Mouse (Mus musculus): ENCODE results near the gene Nagpa. TPM values are rescaled to one million over a fixed set of nuclear protein-coding genes. Genes with fewer than 3 reads are reported as not detected.
A peak's percentile ranks its signal among the peaks of the same experiment; 100 is the strongest.

The Nagpa gene
- polyA plus RNA-seq, 1 experiment from 2014 or later = 11.9 TPM

DNA sequence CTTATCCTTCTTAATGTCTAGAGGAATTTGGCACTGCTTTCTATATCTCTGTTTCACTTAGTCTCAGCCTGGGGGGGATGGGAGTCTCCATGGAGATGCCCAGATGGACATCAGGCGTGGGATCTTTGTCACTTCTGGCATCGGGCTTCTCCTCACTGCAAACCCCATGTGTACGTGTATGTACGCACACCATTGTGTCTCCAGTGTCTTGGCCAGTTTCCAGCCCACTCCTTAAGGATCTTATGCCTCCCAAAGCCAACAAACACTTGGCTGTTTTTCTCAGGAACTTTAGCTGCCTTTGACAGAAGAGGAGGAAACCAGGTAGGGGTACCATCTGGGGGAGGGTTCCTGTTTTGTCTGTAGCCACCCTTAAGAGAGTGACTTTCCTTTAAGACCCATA is 17.6 kb upstream of the Nagpa start:
- Histone ChIP-seq H3K4me3 (no peak overlapping the region), H3K4me2 (no peak overlapping the region), H3K4me1 (replicated peaks) (no peaks in the 10 kb centered on the region), H3K9ac (no peak overlapping the region), H3K27me3 (peaks cover 3% of the 10 kb centered on the region; the same call in 1 of the 2 replicates), H3K36me3 (no peaks in the 10 kb centered on the region), H3K9me3 (no peaks in the 10 kb centered on the region), H3K27ac (replicated peaks) (no peak overlapping the region)
- WGBS = 70% methylated on average over 4 of the region's 4 CpGs
- ATAC-seq (ENCODE audit: low read depth) = no peak

DNA sequence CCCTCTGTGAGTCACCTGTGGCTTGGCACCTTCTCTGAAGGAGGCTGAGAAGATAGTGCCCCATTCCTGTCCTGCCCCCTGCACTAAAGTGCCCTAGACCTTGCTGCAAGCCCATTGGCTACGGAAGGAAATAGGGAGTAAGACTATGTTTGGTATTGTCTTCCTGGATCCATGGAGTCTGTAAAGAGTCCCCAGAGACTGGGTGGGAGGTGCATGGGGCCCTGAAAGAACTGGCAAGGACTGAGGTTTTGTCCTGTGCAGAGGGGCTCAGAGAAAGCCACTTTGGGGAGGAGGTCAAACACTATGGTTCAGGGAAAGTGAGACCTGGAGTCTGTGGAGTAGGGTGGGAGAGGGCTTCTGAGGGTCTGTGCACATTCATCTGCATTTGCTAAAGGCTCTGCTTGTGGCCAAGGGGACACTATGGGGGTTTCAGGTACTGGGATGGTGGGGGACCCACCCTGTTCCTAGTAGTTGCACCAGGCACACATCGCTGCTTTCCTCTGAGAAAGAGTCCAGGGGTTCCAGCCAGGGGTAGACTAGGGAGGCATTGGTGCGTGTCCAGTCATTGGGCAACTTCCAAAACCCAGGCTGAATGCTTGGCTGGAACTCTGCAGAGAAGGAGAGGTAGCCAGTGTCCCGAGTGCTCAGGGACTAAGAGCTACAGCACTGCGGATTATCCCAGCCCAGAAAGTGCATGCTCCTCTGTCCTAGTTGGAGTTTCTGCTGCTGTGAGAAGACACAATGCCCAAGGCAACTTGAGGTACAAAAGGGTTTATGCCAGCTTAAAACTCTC is 13.7 kb upstream of the Nagpa start:
- ATAC-seq (ENCODE audit: low read depth) = no peak
- H3K4me1 ChIP-seq (replicated peaks) = no peaks in the 10 kb centered on the region

DNA sequence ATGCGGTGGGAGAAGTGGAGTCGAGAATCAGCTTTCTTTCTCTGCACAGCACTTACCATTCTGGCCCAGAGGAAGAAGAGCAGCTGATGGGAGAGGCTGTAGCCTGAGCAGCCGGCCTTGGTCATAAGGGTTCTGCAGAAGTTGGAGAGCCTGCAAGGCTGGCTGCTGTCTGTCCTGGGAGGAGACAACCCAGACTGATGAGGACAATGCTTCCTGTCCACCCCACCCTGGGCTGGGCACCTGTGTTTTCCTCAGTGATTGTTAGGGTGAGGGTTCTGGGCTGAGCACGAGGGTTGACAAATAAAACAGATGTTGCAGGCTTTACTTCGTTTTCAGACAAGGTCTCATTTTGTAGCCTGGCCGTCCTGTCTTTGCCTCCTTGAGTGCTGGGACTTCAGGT is 12.9 kb upstream of the Nagpa start:
- no peaks in the 10 kb centered on the region for H3K9me3 ChIP-seq
- H3K4me1 ChIP-seq (replicated peaks) = no peaks in the 10 kb centered on the region
- no peak overlapping the region for H3K27ac ChIP-seq (replicated peaks)
- H3K27me3 ChIP-seq = peaks cover 3% of the 10 kb centered on the region; the same call in 1 of the 2 replicates
- 71% methylated on average over 6 of the region's 6 CpGs for WGBS
- no peaks in the 10 kb centered on the region for H3K36me3 ChIP-seq
- H3K4me2 ChIP-seq = no peak overlapping the region
- no peak overlapping the region for H3K9ac ChIP-seq
- ATAC-seq (ENCODE audit: low read depth) = no peak
- H3K4me3 ChIP-seq = no peak overlapping the region

More for the DNA sequence above, 13.7 kb upstream of the Nagpa start:
- Histone ChIP-seq H3K27me3 (peaks cover 3% of the 10 kb centered on the region; the same call in 1 of the 2 replicates), H3K27ac (replicated peaks) (no peak overlapping the region), H3K9ac (no peak overlapping the region), H3K36me3 (no peaks in the 10 kb centered on the region), H3K9me3 (no peaks in the 10 kb centered on the region), H3K4me2 (no peak overlapping the region), H3K4me3 (no peak overlapping the region)
- WGBS = 62% methylated on average over 5 of the region's 5 CpGs

DNA sequence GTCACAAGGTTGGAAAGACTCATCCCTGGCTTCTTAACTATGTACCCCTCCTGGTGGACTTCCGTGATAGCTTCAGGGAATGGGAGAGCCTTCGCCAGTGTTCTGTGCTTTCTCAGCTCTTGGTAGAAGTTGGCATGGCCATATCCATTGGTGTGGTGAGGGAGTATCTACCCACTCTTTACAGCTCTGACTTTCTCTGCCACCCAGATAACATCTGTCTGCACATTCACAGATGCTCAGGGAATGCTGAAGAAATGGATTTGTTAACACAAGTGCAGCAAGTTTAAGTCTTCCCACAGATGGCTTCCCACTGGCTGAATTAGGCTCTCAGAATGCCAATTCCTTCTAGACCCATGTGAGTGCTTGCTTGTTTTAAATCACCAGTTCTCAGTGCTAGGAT is 10.3 kb upstream of the Nagpa start:
- no peaks in the 10 kb centered on the region for H3K4me1 ChIP-seq (replicated peaks)
- no peak overlapping the region for H3K27ac ChIP-seq (replicated peaks)
- H3K9ac ChIP-seq = no peak overlapping the region
- H3K4me2 ChIP-seq = no peak overlapping the region
- 89% methylated on average over 2 of the region's 2 CpGs for WGBS
- no peaks in the 10 kb centered on the region for H3K36me3 ChIP-seq
- no peaks in the 10 kb centered on the region for H3K9me3 ChIP-seq
- no peak for ATAC-seq (ENCODE audit: low read depth)
- no peaks in the 10 kb centered on the region for H3K27me3 ChIP-seq
- H3K4me3 ChIP-seq = no peak overlapping the region

DNA sequence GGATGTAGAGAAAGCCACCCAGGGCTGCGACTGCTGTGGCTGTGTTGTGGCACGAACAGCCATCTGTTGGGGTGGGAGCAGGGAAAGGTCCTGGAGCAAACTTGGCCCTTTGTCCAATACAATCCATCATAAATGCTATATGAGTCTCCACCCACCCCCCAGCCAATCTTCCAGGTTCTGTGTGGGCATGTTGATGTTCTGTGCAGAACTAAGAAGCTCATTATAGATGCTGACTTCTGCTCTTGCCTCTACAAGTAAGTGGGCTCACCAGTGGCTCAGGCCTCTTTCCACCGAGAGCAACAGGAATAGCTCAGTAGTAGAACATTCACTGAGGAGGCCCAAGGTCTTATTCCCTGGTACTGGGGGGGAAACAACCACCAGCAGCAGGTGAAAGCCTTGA is 8.3 kb upstream of the Nagpa start:
- ATAC-seq (ENCODE audit: low read depth) = no peak

DNA sequence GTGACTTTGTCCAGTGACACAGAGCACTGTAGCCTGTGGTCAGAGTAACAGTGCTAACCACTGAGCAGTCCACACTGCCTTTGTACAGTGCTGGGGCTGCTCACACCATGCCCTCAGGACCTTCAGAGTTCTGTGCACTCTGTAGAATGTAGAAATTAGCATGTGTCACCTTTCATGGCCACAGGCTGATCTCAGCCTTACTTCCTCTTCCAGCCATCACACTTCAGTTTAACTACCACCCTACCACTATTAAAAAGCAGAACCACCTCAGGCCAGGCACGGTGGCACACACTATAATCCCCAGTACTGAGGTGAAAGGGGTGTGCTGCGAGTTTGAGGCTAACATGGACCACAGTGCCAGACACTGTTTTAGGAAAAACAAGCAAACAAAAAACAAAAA is 6.6 kb upstream of the Nagpa start:
- ATAC-seq (ENCODE audit: low read depth) = no peak
- no peaks in the 10 kb centered on the region for H3K4me1 ChIP-seq (replicated peaks)
- H3K4me2 ChIP-seq = no peak overlapping the region
- no peaks in the 10 kb centered on the region for H3K9me3 ChIP-seq
- no peak overlapping the region for H3K27ac ChIP-seq (replicated peaks)
- 72% methylated on average over 2 of the region's 2 CpGs for WGBS
- H3K36me3 ChIP-seq = no peaks in the 10 kb centered on the region
- no peak overlapping the region for H3K4me3 ChIP-seq
- H3K9ac ChIP-seq = no peak overlapping the region
- H3K27me3 ChIP-seq = peaks cover 4% of the 10 kb centered on the region

More for the DNA sequence above, 8.3 kb upstream of the Nagpa start:
- Histone ChIP-seq H3K36me3 (no peaks in the 10 kb centered on the region), H3K4me1 (replicated peaks) (no peaks in the 10 kb centered on the region), H3K27ac (replicated peaks) (no peak overlapping the region), H3K9ac (no peak overlapping the region), H3K9me3 (no peaks in the 10 kb centered on the region), H3K4me3 (no peak overlapping the region), H3K4me2 (no peak overlapping the region), H3K27me3 (no peaks in the 10 kb centered on the region)
- WGBS = 75% methylated on average over 3 of the region's 3 CpGs

DNA sequence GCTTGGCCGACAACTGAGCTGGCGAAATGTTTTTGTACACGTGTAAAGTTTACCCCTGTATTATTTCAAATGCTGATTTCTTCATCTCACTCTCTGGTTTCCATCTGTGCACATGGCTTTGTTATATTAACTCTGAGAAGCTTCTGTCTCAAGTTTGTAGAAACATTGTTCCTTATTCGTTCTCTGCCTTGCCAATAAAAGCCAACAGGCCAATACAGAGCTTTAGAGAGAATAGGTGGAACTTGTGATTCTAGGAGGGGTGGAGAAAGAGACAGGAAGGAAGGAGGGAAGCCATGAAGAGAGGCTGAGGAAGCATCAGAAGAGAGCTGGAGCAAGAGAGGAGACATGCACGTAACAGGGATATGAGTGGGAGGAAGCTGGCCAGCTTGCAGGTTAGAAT is 2.2 kb upstream of the Nagpa start:
- Histone ChIP-seq H3K4me2 (no peak overlapping the region), H3K9ac (no peak overlapping the region), H3K27me3 (peaks cover 11% of the 10 kb centered on the region), H3K9me3 (no peaks in the 10 kb centered on the region), H3K4me1 (replicated peaks) (peaks cover 15% of the 10 kb centered on the region), H3K36me3 (no peaks in the 10 kb centered on the region), H3K27ac (replicated peaks) (no peak overlapping the region), H3K4me3 (no peak overlapping the region)
- no peak for ATAC-seq (ENCODE audit: low read depth)
- WGBS = 83% methylated on average over 5 of the region's 5 CpGs

DNA sequence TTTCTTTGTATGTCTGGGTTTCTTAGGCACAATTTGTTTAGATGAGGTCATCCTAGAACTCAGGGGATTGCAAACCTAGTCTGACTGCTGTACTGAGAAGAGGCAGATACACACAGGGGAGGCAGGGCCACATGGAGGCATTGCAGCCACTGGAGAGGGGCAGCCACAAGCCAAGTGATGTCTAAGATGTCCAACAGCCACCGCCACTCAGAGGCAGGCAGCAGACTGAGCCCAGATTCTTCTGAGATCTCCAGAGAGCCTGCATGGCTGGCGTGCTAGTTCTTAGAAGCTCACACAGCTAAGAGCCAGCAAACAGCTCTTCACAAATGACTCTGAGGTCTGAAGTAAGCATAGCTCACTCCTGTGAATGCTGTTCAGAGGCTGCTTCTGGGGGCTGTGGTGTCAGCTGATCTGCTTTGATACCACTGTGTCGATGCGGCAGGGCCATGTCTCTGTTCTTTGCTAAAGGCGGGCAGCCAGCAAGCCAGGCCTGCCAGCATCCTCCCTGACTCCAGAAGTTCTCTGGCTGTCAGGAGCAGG is 1.7 kb upstream of the Nagpa start:
- peaks cover 11% of the 10 kb centered on the region for H3K27me3 ChIP-seq
- no peak overlapping the region for H3K4me2 ChIP-seq
- peaks cover 15% of the 10 kb centered on the region for H3K4me1 ChIP-seq (replicated peaks)
- H3K9me3 ChIP-seq = no peaks in the 10 kb centered on the region
- H3K36me3 ChIP-seq = no peaks in the 10 kb centered on the region
- no peak overlapping the region for H3K9ac ChIP-seq
- WGBS = 93% methylated on average over 5 of the region's 5 CpGs
- H3K27ac ChIP-seq (replicated peaks) = no peak overlapping the region
- no peak for ATAC-seq (ENCODE audit: low read depth)
- no peak overlapping the region for H3K4me3 ChIP-seq

DNA sequence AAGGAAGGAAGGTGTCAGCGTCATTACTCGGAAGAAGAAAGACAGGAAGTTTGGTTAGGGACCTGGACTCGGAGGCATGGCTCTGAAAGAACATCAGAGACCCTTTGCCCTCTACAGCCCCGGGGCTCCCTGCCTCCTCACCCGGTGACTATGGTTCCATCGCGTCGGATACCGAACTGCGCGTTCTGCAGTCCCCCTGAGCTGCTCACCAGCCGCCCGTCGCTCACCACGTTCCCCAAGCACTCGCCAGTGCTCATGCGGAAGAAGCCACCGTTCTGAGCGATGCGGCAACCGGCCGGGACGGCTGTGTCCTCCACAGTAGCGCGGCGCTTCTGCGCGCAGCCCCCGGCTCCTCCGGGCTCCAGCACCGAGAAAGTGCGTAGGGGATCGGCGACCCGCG is 612 bp downstream of the Nagpa start:
- Histone ChIP-seq H3K9me3 (no peaks in the 10 kb centered on the region), H3K27ac (replicated peaks) (no peak overlapping the region), H3K9ac (peak overlapping the region; percentile 75), H3K27me3 (peaks cover 11% of the 10 kb centered on the region), H3K36me3 (peaks cover 17% of the 10 kb centered on the region), H3K4me3 (peak overlapping the region; percentile 81), H3K4me2 (peak overlapping the region; percentile 95), H3K4me1 (replicated peaks) (peaks cover 15% of the 10 kb centered on the region)
- ATAC-seq (ENCODE audit: low read depth) = peak; percentile 58
- WGBS = 2% methylated on average over 36 of the region's 36 CpGs

DNA sequence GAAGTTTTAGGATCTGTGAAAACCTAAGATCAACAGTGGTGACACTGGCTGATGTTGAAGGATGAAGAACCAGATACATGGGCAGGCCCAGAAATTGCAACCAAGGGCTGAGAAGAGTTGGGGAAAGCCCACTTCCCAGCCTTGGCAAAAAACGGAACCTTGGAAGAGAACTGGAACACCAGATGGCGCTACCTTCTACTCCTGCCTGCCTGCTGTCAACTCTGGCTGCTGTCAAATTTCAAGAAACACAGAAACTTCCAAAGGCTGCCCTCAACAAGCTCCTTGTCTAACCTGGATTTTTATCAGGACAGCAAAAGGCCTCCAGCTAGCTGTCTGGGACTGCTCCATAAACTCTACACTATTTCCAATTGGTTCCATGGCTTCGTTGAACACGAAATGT is 1.1 kb downstream of the Nagpa start:
- H3K9ac ChIP-seq = no peak overlapping the region; the same call in 1 of the 2 replicates
- WGBS = 17% methylated on average over 4 of the region's 4 CpGs

DNA sequence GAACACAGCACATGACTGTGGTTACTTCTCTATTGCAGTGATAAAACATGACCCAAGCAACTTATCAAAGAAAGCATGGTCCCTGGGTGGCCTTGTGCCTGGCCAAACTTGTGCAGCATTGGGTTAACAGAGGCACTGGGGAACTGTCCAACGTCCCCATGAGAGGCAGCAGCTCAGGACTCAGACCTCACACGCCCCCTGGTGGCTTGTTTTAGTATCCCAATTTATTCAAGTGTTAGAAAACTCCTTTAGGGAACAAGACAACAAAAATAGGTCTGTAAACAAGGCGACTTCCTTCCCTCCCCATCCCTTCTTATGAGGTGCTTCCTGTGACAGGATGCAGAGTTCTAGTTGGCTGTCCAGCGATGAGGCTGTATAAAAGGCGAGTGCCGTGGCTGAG is 8.7 kb downstream of the Nagpa start:
- Histone ChIP-seq H3K9me3 (no peaks in the 10 kb centered on the region), H3K36me3 (peaks cover 30% of the 10 kb centered on the region), H3K27ac (replicated peaks) (no peak overlapping the region), H3K27me3 (no peaks in the 10 kb centered on the region), H3K4me3 (no peak overlapping the region), H3K4me2 (no peak overlapping the region), H3K4me1 (replicated peaks) (no peaks in the 10 kb centered on the region), H3K9ac (no peak overlapping the region)
- 30% methylated on average over 6 of the region's 6 CpGs for WGBS
- ATAC-seq (ENCODE audit: low read depth) = no peak

More for the DNA sequence above, 1.1 kb downstream of the Nagpa start:
- Histone ChIP-seq H3K4me3 (peak overlapping the region; percentile 81), H3K27ac (replicated peaks) (no peak overlapping the region), H3K9me3 (no peaks in the 10 kb centered on the region), H3K4me2 (peak overlapping the region; percentile 95), H3K36me3 (peaks cover 22% of the 10 kb centered on the region), H3K4me1 (replicated peaks) (peaks cover 15% of the 10 kb centered on the region), H3K27me3 (peaks cover 11% of the 10 kb centered on the region)
- no peak for ATAC-seq (ENCODE audit: low read depth)

DNA sequence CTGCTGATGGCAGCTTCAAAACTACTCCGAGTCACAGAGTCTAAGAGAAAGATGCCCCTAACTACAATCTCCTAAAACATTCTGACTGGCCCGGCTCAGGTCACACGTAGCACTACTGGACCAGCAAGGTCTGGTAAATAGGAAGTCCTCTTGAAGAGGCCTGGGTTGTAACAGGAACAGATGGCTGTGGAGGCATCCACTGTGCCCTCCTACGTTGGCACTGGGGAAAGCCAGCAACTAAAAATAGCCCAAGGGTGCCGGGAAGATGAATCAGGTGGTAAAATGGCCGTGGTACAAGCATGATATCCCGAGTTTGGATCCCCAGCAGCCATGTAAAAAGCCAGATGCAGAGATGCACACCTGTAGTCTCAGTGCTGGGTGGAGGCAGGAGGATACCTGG is 17.6 kb downstream of the Nagpa start:
- ATAC-seq (ENCODE audit: low read depth) = no peak
- Histone ChIP-seq H3K4me2 (no peak overlapping the region), H3K27me3 (0 out of 2 replicates have a peak, but pooled peaks cover 8% of the 10 kb centered on the region), H3K36me3 (no peaks in the 10 kb centered on the region), H3K9me3 (no peaks in the 10 kb centered on the region), H3K4me1 (replicated peaks) (no peaks in the 10 kb centered on the region), H3K9ac (no peak overlapping the region), H3K27ac (replicated peaks) (no peak overlapping the region), H3K4me3 (no peak overlapping the region)
- whole genome bisulfite sequencing = 82% methylated on average over 7 of the region's 7 CpGs
